Mouse (Mus musculus) stomach, postnatal 0 days (tissue): Measurements from ENCODE around the gene Nfxl1. TPM values are rescaled to one million over a fixed set of nuclear protein-coding genes. Genes with fewer than 3 reads are reported as not detected.
"Not testable (repeated sequence)": the region's sequence is repeated elsewhere in the genome, so short reads cannot be mapped to it uniquely, and the experiment has no call there.

ENCODE experiments used
- ATAC-seq: fragments of 200-750 bp; cut with Nextera tagmentation; 2 replicates; pipeline ENCODE4 v1.8.0; 2017; ENCODE audit not compliant: low FRiP score, low TSS enrichment
- DNase-seq: peaks from one replicate; pipeline ENCODE4 v3.0.0-alpha.2; 2016; ENCODE audit warnings: low spot score
- H3K27ac ChIP-seq: fragments of 300-500 bp; sonication (generic); replicated peaks from 2 replicates; pipeline ENCODE4 v1.5.1; 2014; ENCODE audit warnings: mild to moderate bottlenecking, control low read depth
- H3K27me3 ChIP-seq: fragments of 300-500 bp; sonication (generic); 2 replicates; pipeline ENCODE4 v1.6.1; 2014; ENCODE audit warnings: low read length; ENCODE audit not compliant: control insufficient read depth, insufficient read depth
- H3K36me3 ChIP-seq: fragments of 300-500 bp; sonication (generic); 2 replicates; pipeline ENCODE4 v1.6.1; 2014; ENCODE audit warnings: low read length, mixed read lengths; ENCODE audit not compliant: control insufficient read depth, insufficient read depth
- H3K4me1 ChIP-seq: fragments of 300-500 bp; sonication (generic); replicated peaks from 2 replicates; pipeline ENCODE4 v1.6.1; 2014; ENCODE audit warnings: antibody characterized with exemption; ENCODE audit not compliant: control insufficient read depth, insufficient read depth
- H3K4me2 ChIP-seq: fragments of 300-500 bp; sonication (generic); replicated peaks from 2 replicates; pipeline ENCODE4 v1.6.1; 2014; ENCODE audit warnings: low read depth, mild to moderate bottlenecking, control low read depth, moderate library complexity
- H3K4me3 ChIP-seq: fragments of 300-500 bp; sonication (generic); 2 replicates; pipeline ENCODE4 v1.5.1; 2014; ENCODE audit warnings: low read depth, low read length, control low read depth
- H3K9ac ChIP-seq: fragments of 300-500 bp; sonication (generic); 2 replicates; pipeline ENCODE4 v1.6.1; 2014; ENCODE audit warnings: mild to moderate bottlenecking, low read length, control low read depth, mixed read lengths
- H3K9me3 ChIP-seq: fragments of 300-500 bp; sonication (generic); 2 replicates; pipeline ENCODE4 v1.6.1; 2016; ENCODE audit warnings: low read length; ENCODE audit not compliant: control insufficient read depth
- CTCF ChIP-seq: IDR thresholded peaks from 2 replicates; pipeline ENCODE4 v1.5.1; 2016; ENCODE audit warnings: antibody characterized with exemption, low read depth, mild to moderate bottlenecking, moderate library complexity
- EP300 ChIP-seq: optimal IDR thresholded peaks from 2 replicates; pipeline ENCODE3; 2016; ENCODE audit warnings: antibody characterized with exemption
- WGBS: fragments of 180-500 bp; shearing (Covaris S2); extraction: QIAGEN DNeasy Blood & Tissue Kit; methylation state at CpG from one replicate; pipeline ENCODE4 v1.1.7; 2014; 5-methylcytosine and 5-hydroxymethylcytosine counted together
- polyA plus RNA-seq: library from polyadenylated mRNA; unstranded; fragments of >200 nt; fragmentation: Nextera tagmentation; extraction: Ambion mirVana; gene quantifications from 2 replicates; pipeline ENCODE4 v1.2.1, GENCODE M21; 2015

Nfxl1 gene
- polyA plus RNA-seq, 1 experiment from 2014 or later: 8.8 TPM

DNA sequence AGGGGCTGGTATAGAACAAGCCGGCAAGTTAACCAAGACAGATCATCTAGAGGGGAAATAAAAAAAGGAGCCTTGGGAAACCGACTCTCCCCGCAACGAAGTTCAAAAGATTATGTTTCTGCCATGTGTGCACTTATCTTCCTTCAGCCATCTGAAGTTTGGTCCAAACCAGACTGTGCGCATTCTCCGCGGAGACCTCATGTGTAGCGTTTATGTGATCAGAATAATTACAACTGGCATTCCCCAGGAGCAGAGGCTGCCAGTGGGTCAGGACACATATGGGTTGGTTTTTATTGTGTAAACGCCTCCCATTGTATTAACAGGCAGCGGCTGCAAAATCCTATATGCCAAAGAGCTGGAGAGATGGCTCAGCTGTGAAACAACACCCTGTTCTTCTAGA lies 20.1 kb upstream of the Nfxl1 start:
- not testable (repeated sequence) for DNase-seq, ATAC-seq, H3K36me3 ChIP-seq, H3K27ac ChIP-seq, H3K4me1 ChIP-seq, H3K4me2 ChIP-seq, H3K4me3 ChIP-seq, H3K9ac ChIP-seq, H3K9me3 ChIP-seq, H3K27me3 ChIP-seq
- WGBS: 51% methylated on average over 10 of the region's 10 CpGs

DNA sequence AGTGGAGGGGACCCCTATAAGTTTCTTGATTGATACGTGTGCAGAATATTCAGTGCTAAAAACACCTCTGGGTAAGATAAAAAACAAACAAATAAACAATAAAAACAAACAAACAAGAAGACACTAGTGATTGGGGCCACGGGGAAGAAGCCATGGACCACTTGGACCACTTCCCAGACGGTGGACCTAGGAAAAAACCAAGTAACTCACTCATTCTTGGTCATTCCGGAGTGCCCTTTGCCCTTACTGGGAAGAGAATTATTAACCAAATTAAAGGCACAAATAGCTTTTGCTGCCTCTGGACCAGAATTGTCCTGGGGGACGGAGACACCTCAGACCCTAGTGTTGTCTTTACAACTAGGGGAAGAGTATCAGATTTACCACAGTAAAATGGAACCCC lies 6.1 kb upstream of the Nfxl1 start:
- H3K27me3 ChIP-seq: no peaks in the 10 kb centered on the region
- no peak for TF ChIP-seq EP300
- TF ChIP-seq CTCF: no peak

DNA sequence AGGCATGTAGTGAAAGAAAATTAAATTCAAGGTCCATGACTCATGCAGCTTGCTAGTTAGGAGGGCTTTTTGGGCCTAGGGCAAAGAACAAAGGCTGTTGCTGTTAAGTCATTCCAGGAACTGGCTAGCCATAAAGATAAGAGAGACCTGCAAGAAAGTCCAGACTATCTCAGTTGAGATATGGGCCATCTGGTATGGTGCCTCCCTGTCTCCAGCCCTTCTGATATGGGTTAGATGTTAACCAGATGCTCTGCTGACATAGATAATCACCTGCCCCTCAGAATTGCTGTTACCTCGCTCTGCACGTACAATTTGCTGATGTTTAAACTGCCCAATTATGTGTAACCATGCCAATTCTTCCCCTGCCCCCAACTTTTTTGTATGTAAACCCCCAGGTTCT lies 3.7 kb upstream of the Nfxl1 start:
- not testable (repeated sequence) for H3K4me1 ChIP-seq
- 80% methylated on average over 2 of the region's 2 CpGs for WGBS

More for the DNA sequence above, 6.1 kb upstream of the Nfxl1 start:
- DNase-seq: no peak
- no peak overlapping the region for H3K4me2 ChIP-seq
- H3K4me3 ChIP-seq: no peak overlapping the region
- WGBS: 80% methylated on average over 5 of the region's 5 CpGs
- H3K9ac ChIP-seq: no peak overlapping the region
- H3K4me1 ChIP-seq: no peaks in the 10 kb centered on the region
- H3K36me3 ChIP-seq: no peaks in the 10 kb centered on the region
- no peak overlapping the region for H3K27ac ChIP-seq
- no peaks in the 10 kb centered on the region for H3K9me3 ChIP-seq
- ATAC-seq: no peak

DNA sequence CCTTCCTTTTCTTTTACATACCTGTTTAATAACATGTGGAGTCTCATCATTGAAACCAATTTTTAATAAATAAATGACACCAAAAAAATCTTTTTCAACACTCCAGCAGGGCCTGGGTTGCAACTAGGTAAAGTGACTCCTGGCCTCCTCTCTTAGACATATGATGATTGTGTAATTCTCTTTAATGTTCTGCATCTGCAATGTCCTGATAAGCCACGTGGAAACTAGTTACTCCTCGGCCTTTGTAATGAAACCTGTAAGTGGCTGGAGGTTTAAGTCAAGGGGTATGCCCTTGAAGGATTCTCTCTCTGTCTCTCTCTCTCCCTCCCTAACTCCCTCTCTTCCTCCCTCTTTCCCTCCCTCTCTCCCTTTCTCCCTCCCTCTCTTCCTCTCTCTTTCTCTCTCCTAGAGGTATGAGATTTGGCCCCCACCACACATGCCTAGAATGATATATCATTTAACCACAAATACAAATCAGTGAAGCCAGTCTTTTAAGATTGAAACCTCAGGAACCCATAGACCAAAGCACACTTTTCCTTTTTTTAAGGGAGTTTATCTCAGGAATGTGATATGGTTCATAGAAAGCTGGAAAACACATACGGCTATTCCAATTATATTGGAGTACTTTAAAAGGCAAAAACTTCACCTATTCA lies 1.6 kb upstream of the Nfxl1 start:
- no peaks in the 10 kb centered on the region for H3K36me3 ChIP-seq
- DNase-seq (no peak), ATAC-seq (no peak)
- WGBS: 68% methylated on average over 3 of the region's 3 CpGs
- no peak overlapping the region for H3K4me3 ChIP-seq
- H3K27me3 ChIP-seq: no peaks in the 10 kb centered on the region
- no peaks in the 10 kb centered on the region for H3K9me3 ChIP-seq
- H3K9ac ChIP-seq: no peak overlapping the region
- TF ChIP-seq EP300: no peak
- TF ChIP-seq CTCF: no peak
- H3K4me2 ChIP-seq: no peak overlapping the region
- H3K27ac ChIP-seq: no peak overlapping the region
- no peaks in the 10 kb centered on the region for H3K4me1 ChIP-seq

More for the DNA sequence above, 3.7 kb upstream of the Nfxl1 start:
- H3K9ac ChIP-seq, H3K9me3 ChIP-seq, ATAC-seq, DNase-seq, H3K4me2 ChIP-seq, H3K27ac ChIP-seq, H3K36me3 ChIP-seq, H3K4me3 ChIP-seq, H3K27me3 ChIP-seq: not testable (repeated sequence)

DNA sequence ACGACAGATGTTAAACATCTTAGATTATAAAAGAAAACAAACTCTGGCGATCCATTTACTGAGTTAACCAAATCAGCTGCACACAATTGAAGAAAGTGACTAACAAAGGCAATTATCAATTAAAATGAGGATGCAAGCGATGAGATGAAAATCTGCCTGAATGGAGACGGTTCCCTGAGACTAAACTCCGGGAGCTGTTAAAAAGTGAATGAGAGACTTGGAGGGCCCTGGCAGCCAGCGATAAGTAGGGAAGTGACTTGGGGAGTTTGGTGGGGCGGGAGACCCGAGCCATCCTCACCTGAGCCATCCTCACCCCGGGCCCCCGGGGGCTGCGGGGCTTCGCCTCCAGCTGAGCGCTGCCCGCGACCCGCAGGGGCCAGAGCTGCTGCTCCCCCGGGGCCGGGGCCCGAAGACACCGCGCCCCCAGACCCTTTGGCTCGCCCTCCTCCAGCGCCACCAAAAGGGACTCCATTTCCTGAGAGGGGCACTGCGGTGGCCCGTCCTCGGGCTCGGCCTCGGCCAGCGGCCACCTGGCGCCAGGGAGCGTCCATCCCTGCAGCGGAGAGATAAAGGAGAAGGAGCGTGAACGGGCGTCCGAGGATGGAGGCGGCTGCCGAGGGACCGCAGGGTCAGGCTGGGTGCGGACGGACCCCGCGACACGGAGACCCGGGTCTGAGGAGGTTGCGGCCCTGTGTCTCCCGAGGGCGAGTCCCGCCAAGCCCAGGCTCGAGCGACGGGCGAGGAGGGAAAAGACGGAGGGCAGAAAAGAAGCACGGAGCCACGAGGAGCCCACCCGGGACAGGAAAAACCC lies 563 bp downstream of the Nfxl1 start:
- no peaks in the 10 kb centered on the region for H3K9me3 ChIP-seq
- H3K4me3 ChIP-seq: peak overlapping the region; percentile 89
- H3K27me3 ChIP-seq: no peaks in the 10 kb centered on the region
- peaks cover 2% of the 10 kb centered on the region; the same call in 1 of the 2 replicates for H3K36me3 ChIP-seq
- TF ChIP-seq EP300 (no peak), CTCF (no peak)
- DNase-seq (no peak), ATAC-seq (peak; percentile 63)
- peak overlapping the region; percentile 99 for H3K4me2 ChIP-seq
- 1% methylated on average over 56 of the region's 57 CpGs for WGBS
- no peaks in the 10 kb centered on the region for H3K4me1 ChIP-seq
- peak overlapping the region; percentile 91 for H3K9ac ChIP-seq
- H3K27ac ChIP-seq: peak overlapping the region; percentile 65

DNA sequence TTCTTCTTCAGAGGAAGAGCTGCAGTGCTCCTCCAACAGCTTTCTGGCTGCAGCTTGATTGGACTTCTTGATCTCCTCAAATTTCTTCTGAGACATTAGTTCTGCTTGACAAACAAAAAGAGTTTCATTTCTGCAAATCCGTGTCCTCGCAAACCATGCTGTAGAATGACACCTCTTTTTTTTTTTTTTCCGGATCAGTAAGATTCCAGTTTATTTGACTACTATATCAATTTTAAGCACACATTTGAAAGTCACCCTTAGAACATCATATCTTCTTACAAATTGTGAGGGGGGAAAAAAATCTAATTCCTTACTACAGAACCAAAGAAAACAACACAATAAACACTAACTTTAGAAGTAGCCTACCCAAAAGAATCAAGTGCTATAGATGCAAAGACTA lies 3.2 kb downstream of the Nfxl1 start:
- Histone ChIP-seq H3K4me2 (no peak overlapping the region), H3K27me3 (no peaks in the 10 kb centered on the region), H3K4me3 (no peak overlapping the region), H3K9me3 (no peaks in the 10 kb centered on the region), H3K36me3 (peaks cover 2% of the 10 kb centered on the region; the same call in 1 of the 2 replicates), H3K27ac (no peak overlapping the region), H3K4me1 (no peaks in the 10 kb centered on the region), H3K9ac (no peak overlapping the region)
- DNase-seq: no peak
- no peak for ATAC-seq
- TF ChIP-seq EP300: no peak
- TF ChIP-seq CTCF: no peak
- 82% methylated on average over 3 of the region's 3 CpGs for WGBS
